Mouse (Mus musculus): ENCODE measurements around the gene Scn3b.

The Scn3b gene

DNA sequence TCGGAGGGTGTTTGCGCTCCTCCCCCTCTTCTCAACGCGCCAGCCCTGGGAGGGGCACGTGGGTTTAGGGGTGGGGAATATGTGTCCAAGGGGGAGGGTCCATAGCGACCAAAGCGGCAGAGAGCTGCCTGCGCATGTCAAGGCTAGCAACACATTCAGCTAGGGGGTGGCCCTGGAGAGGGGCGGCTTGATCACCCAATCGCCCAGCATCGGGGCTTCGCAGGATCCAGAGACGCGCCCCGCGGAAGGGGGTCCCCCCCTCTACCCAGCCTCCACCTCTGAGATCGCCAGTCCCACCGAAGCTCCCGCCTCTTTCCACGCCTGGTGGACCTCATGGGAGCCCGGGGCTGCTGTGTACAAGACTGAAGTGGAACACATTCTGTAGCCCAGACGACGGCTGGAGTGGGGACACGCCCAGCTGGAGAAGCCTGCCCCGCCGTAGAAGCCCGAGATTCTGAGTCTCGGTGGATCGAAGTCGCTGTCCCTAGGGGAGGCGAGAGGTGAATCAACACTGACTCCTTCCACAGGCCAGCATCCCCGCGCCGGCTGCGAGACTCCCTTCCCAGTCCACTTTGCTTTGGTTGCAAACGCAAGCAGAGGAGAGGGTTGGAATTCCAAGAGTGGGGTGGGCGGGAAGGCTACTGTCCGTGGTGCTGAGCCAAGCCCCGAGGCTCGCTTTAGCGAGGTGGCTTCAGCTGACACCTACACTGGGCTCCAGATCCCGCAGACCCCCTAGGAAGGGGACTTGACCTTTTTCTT lies at the start of gene Scn3b:
Scn3b (plus strand) TSS at position 115 of the 759 bp plus-strand sequence.
- DNase-seq (ENCODE audit: low spot score in 2 of 2): peak; percentile 78 to 83

DNA sequence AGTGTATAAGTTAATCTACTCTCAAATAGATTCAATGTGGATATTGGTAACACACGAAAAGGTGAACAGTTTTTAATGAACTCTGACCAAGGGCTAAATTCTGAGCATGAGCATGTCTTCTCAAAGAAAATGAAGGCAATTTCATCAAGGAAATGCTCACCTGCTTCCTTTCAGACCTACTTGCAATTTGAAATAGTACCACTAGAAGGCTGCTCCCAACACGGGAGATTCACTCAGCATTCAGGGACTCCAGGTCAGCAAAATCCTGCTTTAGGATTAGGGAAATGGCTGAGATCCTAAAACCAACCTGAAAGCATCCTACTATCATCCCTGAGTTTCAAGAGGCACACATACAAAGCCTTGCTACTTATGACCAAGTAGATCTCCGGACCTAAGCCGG lies 44.7 kb upstream of the Scn3b start:
- DNase-seq (ENCODE audit: low spot score in 2 of 2): no peak

DNA sequence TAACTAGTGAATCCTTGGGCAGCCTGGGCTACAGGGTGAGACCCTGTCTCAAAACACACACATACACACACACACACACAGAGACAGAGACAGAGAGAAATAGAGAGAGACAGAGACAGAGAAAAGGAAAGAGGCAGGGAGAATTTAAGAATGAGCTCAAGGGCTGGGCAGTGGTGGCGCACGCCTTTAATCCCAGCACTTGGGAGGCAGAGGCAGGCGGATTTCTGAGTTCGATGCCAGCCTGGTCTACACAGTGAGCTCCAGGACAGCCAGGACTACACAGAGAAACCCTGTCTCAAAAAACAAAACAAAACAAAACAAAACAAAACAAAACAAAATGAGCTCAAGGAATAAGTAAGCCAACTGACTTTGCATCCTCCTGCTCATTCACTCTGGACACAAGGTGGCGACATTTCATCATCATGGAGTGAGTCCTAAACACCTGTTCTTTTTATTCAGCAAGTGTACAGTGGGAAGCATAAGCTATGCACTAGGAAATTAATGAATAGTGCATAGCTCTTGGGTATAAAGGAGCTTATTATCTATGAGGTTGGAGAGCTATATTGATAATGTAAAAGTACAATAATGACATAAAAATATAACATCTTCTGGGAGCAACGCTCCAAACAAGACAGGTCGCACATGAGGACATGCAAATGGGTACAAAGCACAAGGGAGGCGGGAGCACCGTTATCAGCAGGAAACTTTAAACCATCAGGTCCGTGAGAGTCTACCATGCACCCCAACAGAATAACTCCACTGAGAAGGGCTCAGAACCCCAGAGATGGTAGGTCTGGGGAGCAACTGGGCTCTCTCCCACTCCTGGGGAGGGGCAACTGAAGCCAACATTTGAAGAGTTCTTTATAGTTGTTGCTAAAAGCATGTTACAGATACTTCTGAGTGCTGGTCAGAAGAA lies 40.9 kb upstream of the Scn3b start:
- DNase-seq (ENCODE audit: low spot score in 2 of 2): peak; percentile 37 to 45

DNA sequence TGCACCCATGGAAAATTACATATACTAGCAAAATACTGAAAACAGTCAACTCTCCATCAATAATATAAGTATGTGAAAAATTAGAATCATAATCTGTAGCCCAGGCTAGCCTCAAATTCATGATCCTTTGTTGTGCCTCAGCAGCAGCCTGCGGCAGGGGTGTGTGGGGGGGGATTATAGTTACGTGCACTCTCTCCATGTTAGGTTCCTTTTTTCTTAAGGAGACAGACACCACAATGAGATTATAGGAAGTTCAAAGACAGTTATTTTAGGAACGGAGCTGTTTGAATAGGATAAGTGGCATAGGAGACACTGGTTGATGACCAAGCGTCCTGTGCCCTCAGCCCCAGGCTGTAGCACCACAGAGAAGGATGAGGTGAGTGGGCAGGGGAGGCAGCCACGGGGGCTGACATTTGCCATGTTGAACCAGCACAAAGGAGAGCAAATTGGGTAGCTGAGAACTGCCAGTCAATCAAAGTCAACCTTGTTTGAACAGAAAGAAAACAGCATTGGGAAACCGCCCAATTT lies 40.1 kb upstream of the Scn3b start:
- DNase-seq (ENCODE audit: low spot score in 2 of 2): no peak

DNA sequence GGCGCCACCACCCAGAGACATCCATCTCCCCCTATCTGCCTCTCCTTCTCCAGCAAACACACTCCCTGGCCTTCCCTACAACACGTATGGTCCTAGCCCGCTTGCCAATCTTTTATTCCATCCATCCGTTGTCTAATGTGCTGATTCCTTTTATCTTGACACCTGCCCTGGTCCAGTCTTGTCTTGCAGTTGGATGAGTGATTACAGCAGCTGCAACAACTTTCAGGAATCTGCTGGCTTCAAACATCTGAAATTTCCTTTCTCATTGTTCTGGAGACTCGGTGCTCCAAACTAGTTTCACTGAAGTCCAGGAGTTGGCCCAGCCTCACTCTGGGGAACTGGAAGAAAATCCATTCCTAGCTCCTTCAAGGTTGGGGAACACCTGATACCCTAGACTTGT lies 39.5 kb upstream of the Scn3b start:
- DNase-seq (ENCODE audit: low spot score in 2 of 2): no peak

DNA sequence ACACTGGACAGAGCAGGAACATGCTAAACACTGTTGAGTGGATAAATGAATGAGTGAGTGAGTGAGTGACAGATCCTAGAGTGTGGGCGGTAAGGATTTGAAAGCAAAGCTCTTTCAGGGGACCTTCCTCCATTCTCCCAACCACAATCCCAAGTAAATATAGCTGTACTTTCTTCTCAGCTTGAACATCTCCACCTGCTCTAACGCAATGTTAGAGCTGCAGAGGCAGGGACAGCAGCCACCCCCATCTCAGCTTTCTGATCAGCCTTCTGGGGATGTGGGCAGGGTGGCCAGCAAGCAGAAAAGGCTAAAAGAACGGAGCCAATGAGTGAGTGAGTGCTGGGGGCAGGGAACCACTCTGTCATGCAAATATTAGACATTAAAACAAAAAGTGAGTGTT lies 38.0 kb upstream of the Scn3b start:
- no peak for DNase-seq (ENCODE audit: low spot score in 2 of 2)

DNA sequence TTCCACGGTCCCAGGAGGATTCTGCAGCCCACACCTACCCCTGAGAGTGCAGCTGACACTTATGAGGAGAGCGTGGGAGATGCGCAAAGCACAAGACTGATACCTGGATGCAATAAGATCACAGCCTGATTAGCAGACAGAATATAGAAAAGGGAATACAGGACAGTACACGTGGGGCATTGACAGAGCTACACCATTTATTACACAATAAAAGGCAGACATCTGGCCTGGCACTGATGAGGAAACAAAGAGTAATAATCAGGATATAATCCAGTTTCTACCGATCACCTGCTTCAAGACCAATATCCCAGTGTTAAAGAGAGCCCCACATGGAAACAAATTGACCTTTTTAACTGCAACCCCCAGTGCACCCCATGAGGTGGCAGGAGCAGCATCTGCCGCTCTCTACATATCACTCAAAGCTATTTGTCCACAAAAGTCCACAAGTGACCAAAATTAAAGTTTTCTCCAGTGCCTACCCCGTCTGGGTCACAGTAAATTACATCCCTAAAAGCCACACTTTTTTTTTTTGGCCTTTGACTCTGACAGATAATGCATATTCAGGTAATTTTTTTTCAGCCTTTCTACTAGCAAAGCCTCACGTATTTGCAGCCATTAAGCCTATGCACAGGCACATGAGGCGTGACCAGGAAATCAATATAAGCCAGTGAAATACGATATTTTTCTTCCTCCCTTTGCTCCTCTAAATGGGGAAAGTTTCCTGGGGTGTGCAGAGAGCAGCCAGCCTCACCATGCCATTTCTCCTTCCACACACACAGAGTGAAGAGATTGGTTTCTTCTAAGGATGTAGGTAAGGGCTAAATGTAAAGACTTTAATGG lies 34.6 kb upstream of the Scn3b start:
- DNase-seq (ENCODE audit: low spot score in 2 of 2): no peak

DNA sequence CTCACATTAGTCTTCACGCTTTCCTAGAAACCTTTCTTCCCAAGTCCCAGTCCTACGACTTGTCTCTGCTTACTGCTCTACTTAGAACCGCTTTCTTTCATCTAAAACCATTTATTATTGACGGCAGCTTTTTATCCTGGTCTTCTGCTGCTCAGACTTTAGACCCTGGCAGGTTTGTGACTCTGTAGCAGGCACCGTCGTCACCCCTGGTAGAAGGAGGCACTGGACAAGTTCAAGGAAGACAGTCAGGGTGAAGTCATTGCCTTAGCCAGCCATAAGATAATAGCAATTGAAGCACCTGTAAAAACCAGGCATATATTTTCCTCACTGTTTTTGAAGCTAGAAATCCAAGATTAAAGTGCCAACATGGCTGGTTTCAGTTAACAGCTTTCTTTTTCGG lies 33.8 kb upstream of the Scn3b start:
- no peak for DNase-seq (ENCODE audit: low spot score in 2 of 2)

DNA sequence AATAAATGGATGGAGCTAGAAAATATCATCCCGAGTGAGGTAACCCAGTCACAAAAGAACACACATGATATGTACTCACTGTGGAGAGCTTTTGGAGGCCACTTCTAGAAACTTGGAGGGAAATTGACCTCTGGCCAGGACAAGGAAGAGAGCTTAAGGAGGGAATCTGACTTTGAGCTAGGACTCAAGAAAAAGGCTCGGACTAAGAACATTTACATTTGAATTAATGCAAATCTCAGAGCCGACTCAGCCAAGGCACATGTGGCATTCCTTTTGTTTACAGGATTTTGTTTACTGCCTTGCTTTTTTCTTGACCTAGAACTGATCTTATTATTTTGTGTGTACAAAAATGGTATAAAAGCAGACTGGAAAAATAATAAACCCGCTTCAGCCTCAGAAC lies 29.3 kb upstream of the Scn3b start:
- DNase-seq (ENCODE audit: low spot score in 2 of 2): no peak

DNA sequence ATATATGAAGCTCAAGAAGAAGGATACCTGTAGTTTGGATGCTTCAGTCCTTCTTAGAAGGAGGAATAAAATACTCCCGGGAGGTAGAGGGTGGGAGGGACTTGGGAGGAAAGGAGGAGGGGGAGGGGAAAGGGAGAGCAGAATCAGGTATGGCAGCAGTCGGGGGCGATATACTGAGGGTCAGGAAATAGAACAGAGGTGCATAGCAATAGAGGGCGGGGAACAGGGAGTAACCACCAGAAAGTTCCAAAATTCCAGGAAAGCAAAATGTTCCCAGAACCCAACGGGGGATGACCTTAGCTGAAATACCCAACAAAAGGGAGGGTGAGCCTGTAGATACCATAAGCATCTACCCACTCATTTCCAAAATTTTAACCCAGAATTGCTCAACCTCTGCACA lies 28.7 kb upstream of the Scn3b start:
- no peak for DNase-seq (ENCODE audit: low spot score in 2 of 2)

DNA sequence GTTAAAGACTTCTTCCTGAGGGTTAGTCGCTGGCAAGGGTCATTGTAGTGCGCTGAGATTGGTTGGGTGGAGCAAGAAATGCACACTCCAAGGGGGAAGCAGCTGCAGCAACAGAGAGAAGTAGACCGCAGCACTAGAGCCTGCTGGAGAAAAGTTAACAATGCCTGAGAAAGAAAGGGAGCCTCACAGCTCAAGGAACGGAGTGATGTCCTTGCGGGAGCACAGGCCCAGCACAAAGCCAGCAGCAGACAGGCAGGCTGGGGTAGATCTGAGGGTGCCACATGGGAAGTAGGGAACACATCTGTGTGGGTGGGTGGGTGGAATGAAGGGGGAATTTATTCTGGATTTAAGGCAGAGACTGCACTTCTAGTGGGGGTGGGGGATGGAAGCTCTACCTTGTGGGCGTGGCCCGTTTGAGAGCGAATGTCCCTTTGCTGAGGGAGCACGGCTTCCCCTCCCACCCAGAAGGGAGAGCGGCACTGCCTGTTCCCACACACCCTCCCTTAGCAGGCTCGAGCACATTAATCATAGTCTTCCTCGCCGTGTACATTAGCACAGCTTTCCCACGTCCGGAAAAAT lies 27.7 kb upstream of the Scn3b start:
- peak; percentile 66 to 68 for DNase-seq (ENCODE audit: low spot score in 2 of 2)

DNA sequence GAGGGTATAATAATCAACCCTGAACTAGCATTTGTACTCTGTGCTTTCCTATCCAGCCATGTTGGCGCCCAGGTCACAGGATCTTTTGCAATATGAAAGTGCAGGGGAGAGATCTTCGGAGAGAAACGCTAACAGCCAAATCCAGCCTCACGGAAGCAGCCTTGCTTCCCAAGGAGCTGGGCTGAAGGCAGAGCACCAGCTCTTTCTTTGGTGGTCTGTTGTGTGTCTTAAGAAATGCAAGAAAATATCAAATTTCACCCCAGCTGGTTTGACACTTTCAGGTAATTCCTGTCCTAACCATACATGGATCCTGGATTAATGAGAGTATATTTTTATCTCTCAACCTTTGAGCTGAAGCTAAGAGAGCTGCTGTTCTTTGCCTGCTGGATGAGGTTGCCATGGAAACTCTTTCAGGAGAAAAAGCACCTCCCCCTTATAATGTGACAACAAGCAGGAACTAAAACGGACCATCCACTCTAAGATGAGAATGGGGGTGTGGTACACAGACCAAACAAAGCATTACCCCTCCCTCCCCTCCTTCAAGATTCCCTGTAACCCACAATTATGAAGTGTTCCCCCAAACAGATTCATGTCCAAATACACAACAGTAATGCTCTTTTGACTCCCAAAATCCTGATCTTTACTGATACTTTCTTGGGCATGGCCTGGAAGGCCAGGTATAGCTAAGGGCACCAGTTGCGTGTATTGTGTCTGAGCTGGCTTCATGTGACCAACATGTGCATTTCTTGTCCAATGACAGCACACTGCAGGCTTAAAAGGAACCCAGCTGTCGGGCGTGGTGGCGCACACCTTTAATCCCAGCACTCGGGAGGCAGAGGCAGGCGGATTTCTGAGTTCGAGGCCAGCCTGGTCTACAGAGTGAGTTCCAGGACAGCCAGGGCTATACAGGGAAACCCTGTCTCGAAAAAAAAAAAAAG lies 26.8 kb upstream of the Scn3b start:
- DNase-seq (ENCODE audit: low spot score in 2 of 2): peak; percentile 52 to 67

DNA sequence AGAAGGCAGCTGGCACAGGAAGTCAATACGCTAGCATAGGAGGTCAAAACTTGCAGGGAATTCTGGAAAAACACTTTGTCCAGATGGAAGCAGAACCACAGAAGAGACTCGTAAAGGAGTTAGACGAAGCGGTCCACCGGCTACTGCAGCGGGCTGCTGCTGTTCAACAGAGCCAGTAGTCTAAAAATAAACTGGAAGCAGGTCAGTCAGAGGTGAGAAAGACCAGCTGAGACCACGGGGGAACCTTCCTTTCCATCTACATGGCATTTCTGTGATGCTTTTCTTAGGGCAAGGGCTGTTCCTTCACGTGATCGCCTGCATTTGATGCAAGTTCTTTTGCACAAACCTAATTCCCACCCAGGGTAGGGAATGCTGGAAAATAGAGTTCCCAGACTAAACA lies 23.6 kb upstream of the Scn3b start:
- no peak for DNase-seq (ENCODE audit: low spot score in 2 of 2)

DNA sequence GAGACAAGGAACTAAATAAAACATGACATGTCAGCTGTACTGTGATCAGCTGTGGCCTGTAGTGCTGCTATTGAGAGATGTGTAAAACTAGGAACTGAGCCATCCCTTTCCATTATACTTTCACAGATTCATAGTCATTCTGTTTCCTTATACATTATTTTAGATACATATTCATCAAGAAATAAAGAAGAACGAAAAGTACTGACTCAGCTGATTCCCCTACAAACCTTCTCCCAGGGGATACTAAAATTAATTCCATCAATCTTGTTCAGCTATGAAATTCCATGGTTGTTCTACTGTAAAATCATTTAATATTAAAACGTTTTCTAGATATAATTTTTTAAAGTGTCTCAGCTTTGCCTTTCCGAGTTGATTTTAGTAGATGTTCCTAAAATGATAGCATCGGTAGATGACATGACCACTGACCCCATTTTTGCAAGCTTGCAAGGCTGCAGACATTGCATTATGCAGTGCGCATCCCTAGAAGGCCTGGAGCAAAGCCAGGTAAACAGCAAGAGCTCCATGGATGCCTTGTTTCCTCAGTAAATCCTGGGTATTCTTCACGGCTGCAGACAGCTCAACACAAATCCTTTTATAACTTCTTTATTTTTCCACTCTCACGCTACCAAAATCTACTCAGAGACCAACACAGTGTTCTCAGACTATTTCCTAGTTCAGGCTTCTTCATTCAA lies 22.9 kb upstream of the Scn3b start:
- no peak for DNase-seq (ENCODE audit: low spot score in 2 of 2)

DNA sequence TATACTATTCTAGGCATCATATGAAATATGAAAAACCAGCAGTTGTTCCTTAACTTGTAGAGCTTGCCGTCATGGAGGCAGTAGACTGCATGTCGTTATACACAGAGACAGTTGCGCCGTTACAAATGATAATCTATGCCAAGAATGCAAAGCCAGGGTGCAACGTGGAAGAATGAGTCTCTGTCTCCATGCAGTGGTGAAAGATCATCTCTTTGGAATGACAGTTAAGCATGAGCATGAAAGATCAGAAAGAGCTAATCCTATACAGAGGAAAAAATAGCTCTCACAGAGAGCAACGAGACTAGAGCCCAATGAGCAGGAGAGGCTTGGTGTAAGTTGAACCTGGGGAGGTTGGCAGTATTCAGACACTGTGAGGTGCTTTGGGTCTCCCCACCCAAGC lies 22.3 kb upstream of the Scn3b start:
- DNase-seq (ENCODE audit: low spot score in 2 of 2): no peak

DNA sequence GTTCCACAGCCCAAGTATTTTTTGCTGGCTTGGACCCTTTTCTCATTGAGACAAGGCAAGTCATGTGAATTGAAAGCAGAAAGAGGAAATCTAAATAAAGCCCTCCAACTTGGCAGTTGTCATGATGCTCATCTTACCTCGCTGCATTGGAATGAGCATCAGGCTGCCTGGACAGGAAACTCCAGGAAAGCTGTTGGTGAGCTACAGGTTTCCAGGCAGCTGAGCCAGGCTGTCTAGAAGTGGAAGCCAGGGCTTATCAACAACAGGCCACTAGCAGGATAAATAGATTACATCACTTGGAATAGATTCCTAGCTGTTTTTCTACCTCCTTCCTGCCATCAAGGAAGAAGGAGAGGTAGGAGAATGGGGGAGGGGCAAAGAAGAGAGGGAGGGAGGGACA lies 19.9 kb upstream of the Scn3b start:
- no peak for DNase-seq (ENCODE audit: low spot score in 2 of 2)

DNA sequence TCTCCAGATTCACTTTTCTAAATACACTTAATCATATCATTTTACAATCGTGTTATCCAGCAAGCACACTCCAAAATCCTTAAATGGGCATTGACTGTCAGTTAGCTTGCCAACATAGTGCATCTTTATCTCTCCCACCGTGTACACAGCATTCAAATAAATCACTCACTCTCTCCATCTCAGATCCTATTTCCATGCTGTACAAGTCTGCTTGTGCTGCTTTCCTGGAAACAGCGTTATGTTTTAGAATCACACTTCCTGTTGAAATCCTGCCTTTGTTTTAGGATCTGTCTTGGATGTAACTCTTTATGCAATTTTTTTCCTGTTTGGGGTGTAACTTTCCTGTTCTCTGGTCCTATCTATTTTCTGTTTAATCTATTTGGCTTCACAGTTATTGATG lies 16.6 kb upstream of the Scn3b start:
- no peak for DNase-seq (ENCODE audit: low spot score in 2 of 2)

DNA sequence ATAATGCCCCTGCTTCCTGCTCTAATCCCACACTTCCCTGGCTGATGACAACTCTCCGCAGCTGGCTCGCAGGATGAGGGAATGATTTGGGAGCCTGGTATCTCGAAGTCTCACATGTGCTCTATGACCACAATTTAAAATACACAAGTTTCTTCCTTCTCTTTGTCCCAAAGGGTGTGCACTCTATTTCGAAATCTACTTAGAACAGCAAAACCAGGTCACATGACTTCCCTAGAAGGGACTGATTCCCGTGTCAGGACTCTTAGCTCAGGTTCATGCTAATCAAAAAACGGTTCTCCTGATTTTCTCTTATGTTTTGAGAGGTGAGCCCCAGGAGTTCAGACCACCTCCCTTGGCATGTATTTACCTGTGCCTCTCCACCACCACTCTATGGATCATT lies 5.1 kb upstream of the Scn3b start:
- DNase-seq (ENCODE audit: low spot score in 2 of 2): no peak

DNA sequence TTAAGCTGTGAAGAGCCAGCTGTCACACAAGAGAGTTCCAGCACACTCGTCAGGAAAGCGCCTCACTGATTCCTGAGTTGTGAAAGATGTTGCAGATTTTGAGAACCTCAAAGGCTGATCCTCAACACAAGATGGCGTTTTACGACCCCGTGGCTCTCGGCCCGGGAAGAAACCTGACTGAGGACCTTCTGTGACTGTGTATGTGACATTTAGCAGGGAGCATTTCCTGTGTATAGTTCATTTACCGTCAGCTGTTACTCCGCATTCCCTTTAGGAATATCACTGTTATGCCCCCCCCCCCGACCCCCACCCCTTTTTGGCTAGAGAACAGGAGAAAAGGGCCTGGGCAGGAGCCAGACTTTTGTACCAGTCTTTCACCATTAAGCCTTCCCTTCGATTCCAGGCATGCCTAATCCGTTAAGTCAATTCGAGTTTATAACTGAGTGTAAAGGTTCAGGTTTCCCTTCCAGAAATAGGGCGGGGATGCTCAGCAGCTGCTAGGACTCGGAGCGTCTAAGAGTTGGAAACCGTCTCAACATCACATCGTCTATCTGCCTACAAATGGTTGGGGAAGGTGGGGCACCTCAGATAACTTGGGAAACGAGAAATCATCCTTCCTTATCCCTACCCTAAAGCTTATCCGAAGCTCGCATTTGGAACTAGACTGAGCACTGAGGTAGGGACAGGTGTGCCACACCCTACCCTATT lies 823 bp upstream of the Scn3b start:
- no peak for DNase-seq (ENCODE audit: low spot score in 2 of 2)
